Mouse (Mus musculus) hindbrain, embryonic 15.5 days (tissue): Measurements from ENCODE around the gene Gm3250. TPM values are rescaled to one million over a fixed set of nuclear protein-coding genes. Genes with fewer than 3 reads are reported as not detected.
"Not testable (repeated sequence)": the region's sequence is repeated elsewhere in the genome, so short reads cannot be mapped to it uniquely, and the experiment has no call there.

Source experiments
- ATAC-seq: fragments of 200-750 bp; cut with Nextera tagmentation; 2 replicates; pipeline ENCODE4 v1.8.0; 2017; ENCODE audit warnings: low read depth, moderate number of reproducible peaks, moderate TSS enrichment; ENCODE audit not compliant: low FRiP score
- H3K27ac ChIP-seq: fragments of 300-500 bp; sonication (generic); replicated peaks from 2 replicates; pipeline ENCODE4 v1.5.1; 2015; ENCODE audit warnings: mild to moderate bottlenecking, inconsistent platforms
- H3K27me3 ChIP-seq: fragments of 300-500 bp; sonication (generic); 2 replicates; pipeline ENCODE4 v1.6.1; 2015; ENCODE audit warnings: control low read depth, inconsistent platforms
- H3K36me3 ChIP-seq: fragments of 300-500 bp; sonication (generic); 2 replicates; pipeline ENCODE4 v1.6.1; 2015; ENCODE audit warnings: control low read depth, inconsistent platforms
- H3K4me1 ChIP-seq: fragments of 300-500 bp; sonication (generic); replicated peaks from 2 replicates; pipeline ENCODE4 v1.6.1; 2015; ENCODE audit warnings: control low read depth, inconsistent platforms
- H3K4me2 ChIP-seq: fragments of 300-500 bp; sonication (generic); 2 replicates; pipeline ENCODE4 v1.6.1; 2015; ENCODE audit warnings: moderate library complexity, mild to moderate bottlenecking, inconsistent platforms
- H3K4me3 ChIP-seq: fragments of 300-500 bp; sonication (generic); 2 replicates; pipeline ENCODE4 v1.5.1; 2015; ENCODE audit warnings: mild to moderate bottlenecking, inconsistent platforms
- H3K9ac ChIP-seq: fragments of 300-500 bp; sonication (generic); 2 replicates; pipeline ENCODE4 v1.6.1; 2015; ENCODE audit warnings: inconsistent platforms
- H3K9me3 ChIP-seq: fragments of 300-500 bp; sonication (generic); 2 replicates; pipeline ENCODE4 v1.6.1; 2016; ENCODE audit warnings: control low read depth, inconsistent platforms
- WGBS: fragments of 180-500 bp; shearing (Covaris S2); methylation state at CpG from one replicate; pipeline ENCODE4 v1.1.7; 2015; 5-methylcytosine and 5-hydroxymethylcytosine counted together
- polyA plus RNA-seq: library from polyadenylated mRNA; unstranded; fragments of >200 nt; fragmentation: Nextera tagmentation; extraction: Ambion mirVana; gene quantifications from 2 replicates; pipeline ENCODE4 v1.2.1, GENCODE M21; 2015

The Gm3250 gene
- polyA plus RNA-seq, 1 experiment from 2014 or later = not detected

GRCm38 (mm10) chr10:77788621-77789020 is 6.3 kb upstream of the Gm3250 start:
- H3K4me2 ChIP-seq = no peak overlapping the region
- no peaks in the 10 kb centered on the region for H3K27me3 ChIP-seq
- H3K27ac ChIP-seq = no peak overlapping the region
- H3K4me3 ChIP-seq = no peak overlapping the region
- H3K4me1 ChIP-seq = no peaks in the 10 kb centered on the region
- H3K9me3 ChIP-seq = no peaks in the 10 kb centered on the region
- WGBS = 81% methylated on average over 2 of the region's 2 CpGs
- ATAC-seq = no peak
- H3K36me3 ChIP-seq = no peaks in the 10 kb centered on the region
- no peak overlapping the region for H3K9ac ChIP-seq

GRCm38 (mm10) chr10:77787876-77788275 is 5.5 kb upstream of the Gm3250 start, which contains the start of gene Gm7137:
Gm7137 (minus strand) TSS chr10:77788200.
- ATAC-seq, H3K9ac ChIP-seq, H3K36me3 ChIP-seq, H3K27me3 ChIP-seq, H3K27ac ChIP-seq, H3K4me1 ChIP-seq, H3K4me2 ChIP-seq, H3K9me3 ChIP-seq, H3K4me3 ChIP-seq: not testable (repeated sequence)
- WGBS = 44% methylated on average over 1 of the region's 1 CpGs

GRCm38 (mm10) chr10:77783396-77783795 is 1.1 kb upstream of the Gm3250 start:
- not testable (repeated sequence) for H3K27me3 ChIP-seq, H3K4me1 ChIP-seq, H3K4me3 ChIP-seq, H3K9me3 ChIP-seq, H3K9ac ChIP-seq, H3K4me2 ChIP-seq, H3K27ac ChIP-seq, H3K36me3 ChIP-seq, ATAC-seq
- 86% methylated on average over 2 of the region's 3 CpGs for WGBS

GRCm38 (mm10) chr10:77776844-77777243 is 5.5 kb downstream of the Gm3250 start, which contains the start of gene Gm7138:
Gm7138 (minus strand) TSS chr10:77776944.
- 62% methylated on average over 1 of the region's 1 CpGs for WGBS
- ATAC-seq = not testable (repeated sequence)

GRCm38 (mm10) chr10:77772142-77772541 is 10.2 kb downstream of the Gm3250 start:
- WGBS = 94% methylated on average over 2 of the region's 3 CpGs
- not testable (repeated sequence) for H3K4me1 ChIP-seq, H3K27me3 ChIP-seq, H3K4me2 ChIP-seq, H3K9ac ChIP-seq, H3K4me3 ChIP-seq, ATAC-seq, H3K9me3 ChIP-seq, H3K27ac ChIP-seq, H3K36me3 ChIP-seq

More at GRCm38 (mm10) chr10:77776844-77777243, 5.5 kb downstream of the Gm3250 start, which contains the start of gene Gm7138:
- H3K27me3 ChIP-seq, H3K9ac ChIP-seq, H3K4me1 ChIP-seq, H3K36me3 ChIP-seq, H3K9me3 ChIP-seq, H3K4me3 ChIP-seq, H3K4me2 ChIP-seq, H3K27ac ChIP-seq: not testable (repeated sequence)

GRCm38 (mm10) chr10:77771225-77771624 is 11.1 kb downstream of the Gm3250 start, which contains the start of gene Gm3238:
Gm3238 (minus strand) TSS chr10:77771325.
- not testable (repeated sequence) for H3K4me3 ChIP-seq, ATAC-seq, H3K36me3 ChIP-seq, H3K9me3 ChIP-seq, H3K4me2 ChIP-seq, H3K9ac ChIP-seq, H3K4me1 ChIP-seq, H3K27me3 ChIP-seq, H3K27ac ChIP-seq
- WGBS = no CpG with 5 or more reads among the region's 1 CpGs

- Histone ChIP-seq H3K4me3 (no peak overlapping the region), H3K9me3 (no peaks in the 10 kb centered on the region), H3K36me3 (no peaks in the 10 kb centered on the region), H3K27ac (no peak overlapping the region), H3K27me3 (no peaks in the 10 kb centered on the region), H3K4me1 (no peaks in the 10 kb centered on the region), H3K4me2 (no peak overlapping the region), H3K9ac (no peak overlapping the region)
- whole genome bisulfite sequencing = 86% methylated on average over 1 of the region's 1 CpGs
- ATAC-seq = no peak
These were observed 12.6 kb downstream of the Gm3250 start for GRCm38 (mm10) chr10:77769727-77770126.

GRCm38 (mm10) chr10:77759582-77759981 is 22.8 kb downstream of the Gm3250 start, which contains the start of gene Gm3233:
Gm3233 (minus strand) TSS chr10:77759682.
- H3K27me3 ChIP-seq, H3K9me3 ChIP-seq: not testable (repeated sequence)

GRCm38 (mm10) chr10:77753448-77753847 is 28.9 kb downstream of the Gm3250 start:
- Histone ChIP-seq H3K9ac (no peak overlapping the region), H3K36me3 (no peaks in the 10 kb centered on the region), H3K4me2 (no peak overlapping the region), H3K9me3 (no peaks in the 10 kb centered on the region), H3K27ac (no peak overlapping the region), H3K4me3 (no peak overlapping the region), H3K27me3 (no peaks in the 10 kb centered on the region), H3K4me1 (no peaks in the 10 kb centered on the region)
- ATAC-seq = no peak

More at GRCm38 (mm10) chr10:77759582-77759981, 22.8 kb downstream of the Gm3250 start, which contains the start of gene Gm3233:
- not testable (repeated sequence) for H3K4me3 ChIP-seq, H3K4me2 ChIP-seq, H3K36me3 ChIP-seq, H3K9ac ChIP-seq, H3K4me1 ChIP-seq, ATAC-seq, H3K27ac ChIP-seq
- WGBS = 50% methylated on average over 1 of the region's 1 CpGs

GRCm38 (mm10) chr10:77752312-77752711 is 30.0 kb downstream of the Gm3250 start:
- not testable (repeated sequence) for H3K4me1 ChIP-seq, H3K9ac ChIP-seq, H3K4me2 ChIP-seq, H3K4me3 ChIP-seq, H3K27me3 ChIP-seq, H3K36me3 ChIP-seq, H3K27ac ChIP-seq, ATAC-seq, H3K9me3 ChIP-seq
- 61% methylated on average over 3 of the region's 3 CpGs for WGBS

GRCm38 (mm10) chr10:77751254-77751653 is 31.1 kb downstream of the Gm3250 start, which contains the start of gene Gm9736:
Gm9736 (minus strand) TSS chr10:77751354.
- H3K27ac ChIP-seq, H3K4me1 ChIP-seq, H3K9me3 ChIP-seq, H3K4me3 ChIP-seq, H3K9ac ChIP-seq, H3K27me3 ChIP-seq, H3K36me3 ChIP-seq, ATAC-seq, H3K4me2 ChIP-seq: not testable (repeated sequence)
- WGBS = 67% methylated on average over 1 of the region's 1 CpGs

- WGBS = 59% methylated on average over 1 of the region's 1 CpGs
- H3K27me3 ChIP-seq, H3K9ac ChIP-seq, H3K36me3 ChIP-seq, H3K4me2 ChIP-seq, H3K27ac ChIP-seq, ATAC-seq, H3K4me3 ChIP-seq, H3K9me3 ChIP-seq, H3K4me1 ChIP-seq: not testable (repeated sequence)
These were observed 31.7 kb downstream of the Gm3250 start for GRCm38 (mm10) chr10:77750686-77751085.
